Mouse (Mus musculus) embryo, embryonic 10 days (tissue): ENCODE measurements around the gene Lamtor2.
A peak's percentile ranks its signal among the peaks of the same experiment; 100 is the strongest.

ENCODE experiments used
- DNase-seq: peaks from one replicate; pipeline ENCODE4 v3.0.0-alpha.2; 2015; ENCODE audit warnings: low spot score

Lamtor2 gene

GRCm38 (mm10) chr3:88502641-88503504 is 50.0 kb downstream of the Lamtor2 start:
- peak; percentile 81 for DNase-seq

- no peak for DNase-seq
These were observed 50.8 kb downstream of the Lamtor2 start for GRCm38 (mm10) chr3:88502031-88502571.

- DNase-seq, result no peak
These were observed 51.4 kb downstream of the Lamtor2 start for GRCm38 (mm10) chr3:88501366-88502030.

GRCm38 (mm10) chr3:88500655-88501365 is 52.1 kb downstream of the Lamtor2 start:
- DNase-seq, result no peak

- no peak for DNase-seq
These were observed 52.8 kb downstream of the Lamtor2 start for GRCm38 (mm10) chr3:88500087-88500486.
